Mouse (Mus musculus): ENCODE measurements around the gene Cldn14.

DNA sequence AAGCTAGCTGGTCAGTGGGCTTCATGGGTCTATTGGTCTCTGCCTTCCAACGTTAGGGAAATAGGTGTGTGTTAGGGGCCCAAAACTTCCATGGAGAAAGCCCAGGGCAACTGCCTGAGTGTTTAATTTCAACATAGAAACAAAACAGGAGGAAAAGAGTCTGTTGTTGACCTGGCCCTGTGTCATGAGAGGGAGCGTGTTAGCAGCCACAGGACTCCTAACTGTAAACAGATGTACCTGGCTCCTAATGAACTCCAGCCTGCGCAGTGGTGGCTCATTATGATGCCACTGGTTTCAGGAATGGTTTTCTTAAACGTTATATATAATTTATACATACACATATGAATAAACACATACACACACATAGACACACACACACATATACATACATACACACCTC is 68.7 kb downstream of the Cldn14 start:
- TF ChIP-seq CHD2 (IDR thresholded peaks at IDR 0.05; ENCODE audit: low read depth, low read length) (no peak), ZC3H11A (IDR thresholded peaks at IDR 0.05; ENCODE audit: borderline replicate concordance, low read depth, low read length) (no peak)

Measured in ES-E14 (cell line).